Mouse (Mus musculus): ENCODE data around the gene Eipr1. TPM values are rescaled to one million over a fixed set of nuclear protein-coding genes. Genes with fewer than 3 reads are reported as not detected.

The Eipr1 gene
- 27.3 and 29.4 TPM in 2 replicates for polyA plus RNA-seq (2015; fragmentation: Nextera tagmentation; extraction: Ambion mirVana)

DNA sequence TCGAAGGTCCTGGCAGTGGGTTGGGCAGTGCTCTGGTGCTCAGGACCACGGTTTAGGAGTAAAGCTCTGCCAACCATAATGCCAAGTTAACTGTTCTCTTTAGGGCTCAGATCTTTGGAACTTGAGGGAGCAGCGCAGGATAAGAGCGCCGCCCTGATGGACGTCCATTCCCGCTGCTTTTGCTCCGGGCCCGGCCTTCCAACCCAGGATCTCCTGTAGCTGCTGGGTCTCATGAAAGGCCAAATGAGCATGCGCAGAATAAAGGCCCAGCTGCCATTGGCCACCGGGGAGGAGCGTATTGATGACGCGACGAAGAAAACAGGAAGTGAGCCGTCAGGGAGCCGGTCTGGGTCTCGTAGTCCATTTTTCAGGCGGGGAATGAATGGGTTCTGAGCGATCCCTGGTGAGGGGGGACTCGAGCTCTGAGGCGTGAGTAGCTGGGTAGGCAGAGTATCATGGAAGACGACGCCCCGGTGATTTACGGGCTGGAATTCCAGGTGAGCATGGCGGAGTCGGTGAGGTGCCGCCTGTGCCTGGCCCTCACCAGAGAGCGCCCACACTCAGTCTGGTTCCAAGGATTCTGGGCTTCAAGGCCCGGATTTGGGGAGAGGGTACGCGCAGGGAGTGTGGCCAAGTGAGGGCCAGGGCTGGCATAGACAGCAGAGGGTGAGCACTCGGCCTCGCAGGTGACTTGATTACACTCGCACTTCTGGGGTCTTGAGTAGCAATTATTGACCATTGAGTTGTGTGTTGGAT is at the start of gene Eipr1:
Gene Eipr1 (plus strand): TSS at position 296 of the 756 bp plus-strand sequence.
- peak; percentile 86 for ATAC-seq (ENCODE audit: low read depth)
- H3K9ac ChIP-seq (ENCODE audit: low read length): peak within 1 kb of the TSS; percentile 73
- peak within 1 kb of the TSS; percentile 87 for H3K4me3 ChIP-seq (ENCODE audit: low read length)
- peak within 1 kb of the TSS; percentile 90 for H3K4me2 ChIP-seq (ENCODE audit: low read depth, low read length)
- peak within 1 kb of the TSS; percentile 53 for H3K27ac ChIP-seq (ENCODE audit: low read length)
- H3K36me3 ChIP-seq (ENCODE audit: control insufficient read depth, insufficient read depth, low read length): peaks cover 3% of the 10 kb centered on the region; the same call in 1 of the 2 replicates
- WGBS: 4% methylated on average over 36 of the region's 36 CpGs
- no peaks in the 10 kb centered on the region for H3K9me3 ChIP-seq (ENCODE audit: control insufficient read depth, low read length)
- H3K27me3 ChIP-seq (ENCODE audit: control insufficient read depth, insufficient read depth, low read depth, low read length): no peaks in the 10 kb centered on the region
- H3K4me1 ChIP-seq (replicated peaks; ENCODE audit: control insufficient read depth, insufficient read depth, low read length): peaks cover 13% of the 10 kb centered on the region

DNA sequence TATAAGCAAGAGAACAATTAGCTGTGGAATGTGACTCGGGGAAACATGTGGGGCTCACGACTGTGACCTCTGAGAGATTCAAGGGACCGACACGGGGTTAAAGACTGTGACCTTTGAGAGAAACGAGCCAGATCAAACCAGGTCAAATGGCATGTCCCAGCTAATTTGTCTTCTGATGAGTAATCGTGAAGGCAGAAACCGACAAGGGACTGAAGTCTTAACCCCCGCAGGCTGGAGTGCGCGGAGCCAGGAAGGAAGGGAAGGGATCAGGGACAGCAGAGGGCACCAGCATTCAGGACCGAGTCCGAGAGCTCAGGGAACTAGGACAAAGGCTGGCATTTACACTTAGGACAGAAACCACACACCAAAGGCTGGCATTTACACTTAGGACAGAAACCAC is 47.2 kb upstream of the Eipr1 start:
- Histone ChIP-seq H3K9me3 (ENCODE audit: control insufficient read depth, low read length) (no peaks in the 10 kb centered on the region), H3K4me3 (ENCODE audit: low read length) (no peak overlapping the region), H3K9ac (ENCODE audit: low read length) (no peak overlapping the region), H3K27me3 (ENCODE audit: control insufficient read depth, insufficient read depth, low read depth, low read length) (no peaks in the 10 kb centered on the region), H3K27ac (ENCODE audit: low read length) (no peak overlapping the region), H3K36me3 (ENCODE audit: control insufficient read depth, insufficient read depth, low read length) (no peaks in the 10 kb centered on the region), H3K4me2 (ENCODE audit: low read depth, low read length) (no peak overlapping the region), H3K4me1 (replicated peaks; ENCODE audit: control insufficient read depth, insufficient read depth, low read length) (no peaks in the 10 kb centered on the region)
- 13% methylated on average over 12 of the region's 12 CpGs for WGBS
- no peak for ATAC-seq (ENCODE audit: low read depth)

DNA sequence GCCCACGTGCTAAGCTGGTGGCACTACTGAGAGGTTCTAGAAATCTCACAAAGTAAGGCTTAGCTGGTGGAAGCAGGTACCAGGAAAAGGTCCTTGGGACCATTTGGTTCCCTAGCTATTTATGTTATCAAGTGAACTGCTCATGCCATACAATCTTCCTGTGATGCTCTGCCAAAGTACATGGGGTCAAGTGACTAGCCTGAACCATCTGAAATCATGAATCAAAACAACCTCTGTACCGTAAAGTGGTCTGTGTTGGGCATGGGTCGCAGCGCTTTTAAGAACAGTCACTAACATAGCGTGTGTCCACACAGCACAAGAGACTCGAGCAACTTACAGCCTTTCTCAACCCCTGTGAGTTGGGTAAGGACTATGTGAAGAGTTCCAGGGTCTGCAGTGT is 46.4 kb upstream of the Eipr1 start:
- H3K27me3 ChIP-seq (ENCODE audit: control insufficient read depth, insufficient read depth, low read depth, low read length): no peaks in the 10 kb centered on the region
- H3K27ac ChIP-seq (ENCODE audit: low read length): no peak overlapping the region
- no peak overlapping the region for H3K4me3 ChIP-seq (ENCODE audit: low read length)
- no peak for ATAC-seq (ENCODE audit: low read depth)
- H3K4me1 ChIP-seq (replicated peaks; ENCODE audit: control insufficient read depth, insufficient read depth, low read length): no peaks in the 10 kb centered on the region
- no peaks in the 10 kb centered on the region for H3K9me3 ChIP-seq (ENCODE audit: control insufficient read depth, low read length)
- no peak overlapping the region for H3K4me2 ChIP-seq (ENCODE audit: low read depth, low read length)
- peaks cover under 1% of the 10 kb centered on the region; the same call in 1 of the 2 replicates for H3K36me3 ChIP-seq (ENCODE audit: control insufficient read depth, insufficient read depth, low read length)
- no peak overlapping the region for H3K9ac ChIP-seq (ENCODE audit: low read length)
- WGBS: 81% methylated on average over 6 of the region's 6 CpGs

DNA sequence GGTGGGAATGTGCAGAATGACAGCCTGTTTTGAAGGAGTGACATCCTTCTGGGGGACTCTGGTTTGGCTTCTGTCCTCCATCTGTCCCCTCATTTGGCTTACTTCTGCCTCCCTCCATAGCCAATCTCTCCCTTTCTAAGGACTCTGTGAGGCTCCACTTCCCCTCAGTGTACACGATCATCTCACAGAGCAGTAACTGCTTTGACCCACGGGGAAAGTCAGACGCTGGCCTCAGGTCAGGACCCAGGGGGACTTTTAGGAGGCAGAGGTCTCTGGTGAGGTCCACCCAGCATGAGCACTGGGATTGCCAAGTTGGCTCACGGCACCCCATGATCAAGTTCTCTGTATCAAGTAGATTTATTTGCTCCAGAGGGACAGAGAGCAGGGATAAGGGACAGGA is 43.4 kb upstream of the Eipr1 start:
- Histone ChIP-seq H3K9me3 (ENCODE audit: control insufficient read depth, low read length) (no peaks in the 10 kb centered on the region), H3K27me3 (ENCODE audit: control insufficient read depth, insufficient read depth, low read depth, low read length) (no peaks in the 10 kb centered on the region), H3K4me1 (replicated peaks; ENCODE audit: control insufficient read depth, insufficient read depth, low read length) (no peaks in the 10 kb centered on the region), H3K9ac (ENCODE audit: low read length) (no peak overlapping the region), H3K4me2 (ENCODE audit: low read depth, low read length) (no peak overlapping the region), H3K27ac (ENCODE audit: low read length) (no peak overlapping the region), H3K4me3 (ENCODE audit: low read length) (no peak overlapping the region), H3K36me3 (ENCODE audit: control insufficient read depth, insufficient read depth, low read length) (peaks cover 7% of the 10 kb centered on the region; the same call in 1 of the 2 replicates)
- ATAC-seq (ENCODE audit: low read depth): no peak
- WGBS: 78% methylated on average over 4 of the region's 4 CpGs

DNA sequence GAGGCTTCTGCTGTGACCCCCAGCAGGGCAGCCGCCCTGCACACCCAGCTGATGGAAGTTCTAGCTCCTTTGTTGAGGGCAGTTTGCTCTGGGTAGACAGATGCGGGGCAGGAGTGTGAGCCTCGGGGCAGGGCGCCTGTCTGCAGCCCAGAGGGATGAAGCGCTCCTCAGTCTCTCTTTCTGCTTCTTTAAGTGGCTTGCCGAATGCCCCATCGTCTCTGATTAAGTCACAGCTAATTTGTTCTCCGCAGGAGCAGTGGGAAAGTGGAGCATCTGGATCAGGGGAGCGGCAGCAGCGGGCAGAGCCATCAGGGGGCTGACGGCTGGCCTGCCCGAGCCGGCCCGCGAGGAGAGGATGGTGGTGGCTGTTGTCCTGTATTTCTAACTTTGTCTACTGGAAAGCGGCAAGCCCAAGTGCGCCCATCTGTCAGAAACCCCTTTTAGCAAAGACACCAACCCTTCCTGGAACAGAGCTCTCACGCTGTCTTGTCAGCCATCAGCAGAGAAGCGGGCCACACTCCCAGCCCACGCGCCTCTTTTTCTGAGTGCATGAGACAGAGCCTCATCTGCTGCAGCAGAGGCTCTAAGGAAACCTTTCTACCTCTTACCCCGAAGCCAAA is 40.9 kb upstream of the Eipr1 start:
- H3K9ac ChIP-seq (ENCODE audit: low read length): no peak overlapping the region
- no peak overlapping the region for H3K4me3 ChIP-seq (ENCODE audit: low read length)
- no peak for ATAC-seq (ENCODE audit: low read depth)
- no peaks in the 10 kb centered on the region for H3K27me3 ChIP-seq (ENCODE audit: control insufficient read depth, insufficient read depth, low read depth, low read length)
- H3K4me1 ChIP-seq (replicated peaks; ENCODE audit: control insufficient read depth, insufficient read depth, low read length): no peaks in the 10 kb centered on the region
- H3K4me2 ChIP-seq (ENCODE audit: low read depth, low read length): no peak overlapping the region
- no peak overlapping the region for H3K27ac ChIP-seq (ENCODE audit: low read length)
- no peaks in the 10 kb centered on the region for H3K9me3 ChIP-seq (ENCODE audit: control insufficient read depth, low read length)
- WGBS: 80% methylated on average over 22 of the region's 22 CpGs
- peaks cover 10% of the 10 kb centered on the region; the same call in 1 of the 2 replicates for H3K36me3 ChIP-seq (ENCODE audit: control insufficient read depth, insufficient read depth, low read length)

DNA sequence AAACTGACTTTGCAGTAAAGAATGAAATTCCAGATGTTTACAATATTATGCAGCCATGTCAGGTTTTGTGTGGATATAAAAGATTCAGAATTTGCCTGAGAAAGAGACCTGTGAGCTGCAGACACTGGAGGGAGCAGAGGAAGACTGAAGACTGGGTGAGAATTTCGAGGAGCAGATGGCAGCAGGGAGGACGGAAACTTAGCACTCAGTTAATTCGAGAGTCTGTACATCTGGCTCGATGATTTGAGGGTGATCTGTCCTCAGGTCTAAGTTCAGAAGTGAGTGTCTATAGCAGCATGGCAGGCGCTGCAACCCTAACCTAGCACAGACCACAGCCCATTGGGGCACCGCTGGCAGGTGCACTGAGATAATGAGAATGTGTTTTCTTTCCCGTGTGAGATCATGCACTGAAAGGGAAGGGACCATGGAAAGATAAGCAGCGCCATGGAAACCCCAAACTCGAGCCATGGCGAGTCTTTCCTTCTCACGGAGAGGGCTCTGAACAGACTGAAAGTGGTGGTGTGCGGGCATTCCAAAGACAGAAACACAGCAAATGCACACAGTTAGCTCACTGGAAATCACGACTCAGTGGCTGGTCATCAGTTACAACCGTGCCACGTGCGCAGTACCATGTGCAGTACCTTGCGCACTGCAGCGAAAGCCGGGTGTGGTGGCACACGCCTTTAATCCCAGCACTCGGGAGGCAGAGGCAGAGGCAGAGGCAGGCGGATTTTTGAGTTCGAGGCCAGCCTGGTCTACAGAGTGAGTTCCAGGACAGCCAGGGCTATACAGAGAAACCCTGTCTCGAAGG is 36.6 kb upstream of the Eipr1 start:
- Histone ChIP-seq H3K9me3 (ENCODE audit: control insufficient read depth, low read length) (no peaks in the 10 kb centered on the region), H3K4me3 (ENCODE audit: low read length) (no peak overlapping the region), H3K4me2 (ENCODE audit: low read depth, low read length) (no peak overlapping the region), H3K27me3 (ENCODE audit: control insufficient read depth, insufficient read depth, low read depth, low read length) (no peaks in the 10 kb centered on the region), H3K4me1 (replicated peaks; ENCODE audit: control insufficient read depth, insufficient read depth, low read length) (no peaks in the 10 kb centered on the region), H3K36me3 (ENCODE audit: control insufficient read depth, insufficient read depth, low read length) (peaks cover 20% of the 10 kb centered on the region), H3K9ac (ENCODE audit: low read length) (no peak overlapping the region), H3K27ac (ENCODE audit: low read length) (no peak overlapping the region)
- no peak for ATAC-seq (ENCODE audit: low read depth)
- 83% methylated on average over 24 of the region's 24 CpGs for WGBS

DNA sequence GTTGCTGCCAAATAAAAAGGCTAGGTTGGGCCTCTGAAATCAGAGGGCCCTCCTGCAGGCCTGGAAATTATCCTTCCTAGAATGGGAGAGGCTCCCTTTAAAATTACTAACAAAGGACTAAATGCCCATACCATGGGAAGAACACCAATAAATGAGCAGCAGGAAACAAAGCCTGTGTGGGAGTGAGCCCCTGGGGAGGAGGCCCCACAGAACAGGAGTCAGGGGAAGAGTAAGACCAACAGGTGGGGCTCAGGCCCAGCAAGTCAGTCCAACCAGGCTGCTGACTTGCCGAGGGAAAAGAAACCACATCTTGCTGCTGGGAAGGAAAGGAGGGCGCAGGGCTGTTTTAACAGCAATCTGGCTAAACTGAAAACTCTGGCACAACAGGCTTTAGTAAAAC is 34.5 kb upstream of the Eipr1 start:
- no peak for ATAC-seq (ENCODE audit: low read depth)
- no peak overlapping the region for H3K27ac ChIP-seq (ENCODE audit: low read length)
- peaks cover 27% of the 10 kb centered on the region for H3K36me3 ChIP-seq (ENCODE audit: control insufficient read depth, insufficient read depth, low read length)
- no peak overlapping the region for H3K4me3 ChIP-seq (ENCODE audit: low read length)
- no peak overlapping the region for H3K4me2 ChIP-seq (ENCODE audit: low read depth, low read length)
- no peaks in the 10 kb centered on the region for H3K27me3 ChIP-seq (ENCODE audit: control insufficient read depth, insufficient read depth, low read depth, low read length)
- H3K9ac ChIP-seq (ENCODE audit: low read length): no peak overlapping the region
- WGBS: 84% methylated on average over 2 of the region's 2 CpGs
- H3K4me1 ChIP-seq (replicated peaks; ENCODE audit: control insufficient read depth, insufficient read depth, low read length): no peaks in the 10 kb centered on the region
- no peaks in the 10 kb centered on the region for H3K9me3 ChIP-seq (ENCODE audit: control insufficient read depth, low read length)

DNA sequence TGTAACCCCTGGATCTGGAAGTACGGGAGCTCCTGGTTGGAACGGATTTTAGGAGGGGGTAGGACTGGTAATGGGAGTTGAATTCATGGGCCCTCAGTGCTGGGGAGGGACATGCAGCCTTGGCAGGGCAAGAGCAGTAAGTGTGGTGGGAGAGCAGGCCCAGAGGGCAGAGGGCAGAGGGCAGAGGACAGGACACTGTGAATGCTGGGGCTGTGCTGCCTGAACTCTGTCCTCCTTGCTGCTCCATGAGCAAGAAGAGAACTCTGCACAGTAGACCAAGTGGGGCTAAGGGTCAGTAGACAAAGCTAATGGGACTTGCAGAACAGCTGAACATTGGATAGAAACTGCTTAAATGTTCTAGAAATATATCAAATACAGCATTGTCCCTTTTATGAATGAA is 33.5 kb upstream of the Eipr1 start:
- 92% methylated on average over 2 of the region's 2 CpGs for WGBS
- H3K4me2 ChIP-seq (ENCODE audit: low read depth, low read length): no peak overlapping the region
- no peaks in the 10 kb centered on the region for H3K9me3 ChIP-seq (ENCODE audit: control insufficient read depth, low read length)
- no peaks in the 10 kb centered on the region for H3K27me3 ChIP-seq (ENCODE audit: control insufficient read depth, insufficient read depth, low read depth, low read length)
- peaks cover 26% of the 10 kb centered on the region for H3K36me3 ChIP-seq (ENCODE audit: control insufficient read depth, insufficient read depth, low read length)
- H3K27ac ChIP-seq (ENCODE audit: low read length): no peak overlapping the region
- H3K4me1 ChIP-seq (replicated peaks; ENCODE audit: control insufficient read depth, insufficient read depth, low read length): no peaks in the 10 kb centered on the region
- H3K9ac ChIP-seq (ENCODE audit: low read length): no peak overlapping the region
- no peak for ATAC-seq (ENCODE audit: low read depth)
- no peak overlapping the region for H3K4me3 ChIP-seq (ENCODE audit: low read length)

DNA sequence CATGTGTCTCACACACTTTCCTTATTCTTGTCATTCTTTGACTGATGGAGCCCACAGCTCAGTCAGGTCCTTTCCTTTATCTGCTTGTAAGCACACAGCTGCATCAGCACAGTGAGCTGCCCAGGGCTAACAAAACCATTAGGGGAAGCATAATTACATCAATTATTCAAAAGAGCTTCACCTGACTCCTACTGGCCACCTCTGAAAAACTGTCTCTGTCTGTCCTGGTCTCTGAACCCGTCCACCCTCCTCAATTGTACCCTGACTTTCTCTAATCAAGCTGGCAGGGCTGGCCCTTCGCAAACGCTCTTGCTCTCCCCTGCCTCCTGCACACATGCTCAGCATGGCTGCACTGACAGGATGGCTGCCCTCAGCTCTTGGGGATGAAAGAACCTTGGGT is 27.2 kb upstream of the Eipr1 start:
- no peak overlapping the region for H3K4me3 ChIP-seq (ENCODE audit: low read length)
- H3K9me3 ChIP-seq (ENCODE audit: control insufficient read depth, low read length): no peaks in the 10 kb centered on the region
- no peaks in the 10 kb centered on the region for H3K27me3 ChIP-seq (ENCODE audit: control insufficient read depth, insufficient read depth, low read depth, low read length)
- no peak overlapping the region for H3K4me2 ChIP-seq (ENCODE audit: low read depth, low read length)
- no peak overlapping the region for H3K9ac ChIP-seq (ENCODE audit: low read length)
- 82% methylated on average over 3 of the region's 3 CpGs for WGBS
- no peak for ATAC-seq (ENCODE audit: low read depth)
- no peaks in the 10 kb centered on the region for H3K4me1 ChIP-seq (replicated peaks; ENCODE audit: control insufficient read depth, insufficient read depth, low read length)
- no peak overlapping the region for H3K27ac ChIP-seq (ENCODE audit: low read length)
- peaks cover 21% of the 10 kb centered on the region for H3K36me3 ChIP-seq (ENCODE audit: control insufficient read depth, insufficient read depth, low read length)
